Mouse (Mus musculus): Measurements from ENCODE around the gene Fmod.

Gene Fmod

DNA sequence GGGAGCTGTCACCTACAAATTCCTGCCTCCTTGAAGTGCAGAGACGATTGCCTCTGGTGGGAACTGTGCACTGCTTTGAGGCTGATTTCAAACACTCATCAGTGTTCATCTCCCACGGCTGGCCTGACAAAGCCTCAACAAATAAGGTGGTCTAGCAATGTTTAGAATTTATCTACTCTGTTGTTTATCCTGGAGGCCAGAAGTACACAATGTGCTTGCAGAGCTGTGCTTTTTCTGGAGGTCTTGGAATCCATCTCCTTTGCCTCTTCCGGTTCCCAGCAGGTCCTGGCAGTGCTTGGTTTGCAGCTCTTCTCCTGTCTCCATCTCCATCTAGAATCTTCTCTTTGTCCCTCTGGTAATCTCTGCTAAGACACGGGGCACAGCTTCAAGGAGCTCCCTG is 19.2 kb downstream of the Fmod start:
- no peak for DNase-seq (ENCODE audit: low spot score)

- no peak for DNase-seq (ENCODE audit: low spot score)
Observed at GRCm38 (mm10) chr1:134057736-134058135, 20.7 kb downstream of the Fmod start.

DNA sequence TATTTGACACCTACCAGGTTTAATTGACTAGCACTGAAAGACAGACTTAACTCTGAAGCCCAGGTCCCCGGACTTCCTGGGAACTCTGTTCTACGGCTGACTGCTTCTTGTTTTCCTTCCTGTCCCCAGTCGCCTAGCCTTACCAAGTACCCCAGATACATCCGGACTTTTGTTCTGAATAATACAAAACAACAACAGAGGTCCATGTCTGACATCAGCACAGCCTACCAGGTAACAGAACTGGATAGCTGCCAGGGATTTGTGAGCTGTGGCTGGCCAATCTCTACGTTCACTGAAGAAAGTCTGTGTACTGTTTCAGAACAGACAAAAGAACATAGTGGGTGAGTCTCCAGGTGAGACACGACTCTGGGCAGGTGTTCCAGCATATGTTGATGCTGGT is 21.8 kb downstream of the Fmod start:
- no peak for DNase-seq (ENCODE audit: low spot score)

DNA sequence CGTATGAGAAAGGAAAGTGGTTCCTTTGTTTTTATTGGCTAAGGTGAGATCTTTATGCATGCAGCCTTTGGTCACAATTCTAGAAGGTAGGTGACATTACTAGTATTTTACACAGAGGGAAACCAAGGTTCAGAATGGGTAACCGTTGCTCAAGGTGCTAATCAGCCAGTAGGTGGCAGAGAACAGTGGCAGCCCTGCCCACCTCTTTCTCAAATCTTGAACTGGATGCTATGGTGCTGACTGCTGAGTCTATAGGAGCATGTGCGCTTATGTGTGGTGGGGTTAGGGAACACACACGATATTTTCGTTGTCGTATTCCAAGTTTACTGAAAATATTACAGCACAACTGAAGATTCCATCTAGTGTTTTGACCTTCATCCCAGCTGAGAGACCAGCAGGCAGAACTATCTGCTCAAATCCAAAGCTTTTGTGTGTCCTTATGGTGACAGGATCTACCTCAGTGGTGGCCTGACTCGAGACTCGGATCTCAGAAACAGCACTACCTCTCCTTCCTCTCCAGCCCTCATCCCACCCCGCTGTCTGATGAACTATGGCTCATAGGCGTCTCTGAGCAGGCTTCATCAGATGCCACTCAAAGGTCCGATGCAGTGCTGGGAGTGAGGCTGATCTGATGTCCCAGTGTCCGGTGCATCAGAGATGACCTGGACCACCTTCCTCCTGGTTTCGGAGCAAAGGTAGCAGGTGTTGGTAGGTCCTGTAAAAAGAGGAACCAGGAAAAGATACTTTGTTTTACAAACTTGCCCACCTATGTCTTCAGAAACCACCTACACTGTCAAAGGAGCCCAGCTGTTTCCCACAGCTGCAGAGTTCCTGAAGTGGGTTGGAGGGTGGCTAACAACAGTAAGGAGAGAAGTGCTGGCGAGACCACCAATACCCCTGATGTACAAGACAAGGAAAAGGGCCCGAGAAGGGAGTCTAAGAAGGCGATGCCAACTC is 23.0 kb downstream of the Fmod start:
- no peak for DNase-seq (ENCODE audit: low spot score)

DNA sequence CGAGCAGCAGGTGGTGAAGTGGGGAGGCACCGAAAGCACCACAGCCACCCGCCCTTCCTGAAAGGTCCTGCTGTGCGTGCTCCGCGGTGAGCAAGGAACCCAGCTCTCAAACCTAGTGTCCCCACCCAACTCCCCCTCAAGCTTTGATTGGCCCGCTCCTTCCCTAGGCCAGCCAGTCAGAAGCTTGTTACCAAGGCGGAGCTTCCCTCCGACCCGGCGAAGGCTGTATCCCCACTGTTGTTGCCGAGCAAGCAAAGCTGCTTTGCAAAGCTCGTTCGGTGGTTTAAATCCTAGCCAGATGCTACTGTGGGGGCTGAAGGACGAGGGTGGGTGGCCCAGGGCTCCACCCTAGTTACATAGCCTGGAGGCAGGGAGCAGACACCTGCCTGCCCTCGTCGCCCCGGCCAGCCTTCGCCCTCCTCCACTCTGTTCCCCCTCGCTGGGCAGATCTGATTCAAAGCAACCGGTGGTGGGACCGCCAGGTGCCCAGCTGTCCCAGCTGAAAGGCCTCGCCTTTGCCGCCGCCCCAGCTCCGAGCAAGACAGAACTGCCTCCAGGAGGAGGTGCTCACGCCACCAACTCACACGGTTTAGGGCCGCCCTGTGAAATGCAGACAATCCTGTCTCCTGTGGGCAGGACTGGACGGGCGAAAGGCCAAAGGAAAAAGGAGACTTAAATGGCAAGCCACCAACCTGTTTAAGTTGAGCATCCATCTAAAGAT is 24.0 kb downstream of the Fmod start:
- DNase-seq (ENCODE audit: low spot score): peak; percentile 93

GRCm38 (mm10) chr1:134061915-134062314 is 24.9 kb downstream of the Fmod start:
- DNase-seq (ENCODE audit: low spot score): no peak

DNA sequence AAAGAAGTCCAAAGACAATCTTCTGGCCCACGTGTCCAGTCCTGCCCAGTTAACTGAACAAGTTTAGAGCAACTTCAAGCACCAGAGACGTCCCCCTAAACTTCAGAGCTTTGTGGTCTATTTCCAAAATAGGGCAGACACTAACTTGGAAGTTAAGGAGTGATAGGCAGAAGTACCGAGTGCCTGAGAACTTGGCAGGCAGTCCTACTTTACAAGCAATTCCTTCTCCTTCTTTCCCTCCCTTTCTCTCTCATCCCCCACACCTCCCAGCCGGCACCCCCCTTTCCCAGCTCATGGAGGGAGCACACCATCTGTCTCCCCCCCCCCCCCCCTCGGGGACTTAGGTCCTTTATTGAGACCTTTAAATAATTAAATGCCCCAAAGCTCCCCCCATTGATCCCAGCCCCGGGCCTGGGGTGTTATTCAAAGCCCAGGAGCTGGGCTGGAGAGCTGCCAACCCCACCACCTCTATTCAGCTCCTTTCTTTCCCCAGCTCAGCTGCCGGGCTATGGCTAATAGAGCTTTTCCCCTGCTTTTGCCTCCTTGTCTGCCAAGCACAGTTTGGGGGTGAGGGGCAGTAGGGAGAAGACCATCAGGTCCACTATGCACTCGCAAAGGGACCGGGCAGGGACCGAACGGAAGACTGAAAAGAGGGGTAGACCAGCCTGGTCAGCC is 25.5 kb downstream of the Fmod start:
- no peak for DNase-seq (ENCODE audit: low spot score)

- peak; percentile 60 for DNase-seq (ENCODE audit: low spot score)
Observed at GRCm38 (mm10) chr1:134063086-134063772, 26.2 kb downstream of the Fmod start.

GRCm38 (mm10) chr1:134063773-134064125 is 26.7 kb downstream of the Fmod start:
- DNase-seq (ENCODE audit: low spot score): no peak

DNA sequence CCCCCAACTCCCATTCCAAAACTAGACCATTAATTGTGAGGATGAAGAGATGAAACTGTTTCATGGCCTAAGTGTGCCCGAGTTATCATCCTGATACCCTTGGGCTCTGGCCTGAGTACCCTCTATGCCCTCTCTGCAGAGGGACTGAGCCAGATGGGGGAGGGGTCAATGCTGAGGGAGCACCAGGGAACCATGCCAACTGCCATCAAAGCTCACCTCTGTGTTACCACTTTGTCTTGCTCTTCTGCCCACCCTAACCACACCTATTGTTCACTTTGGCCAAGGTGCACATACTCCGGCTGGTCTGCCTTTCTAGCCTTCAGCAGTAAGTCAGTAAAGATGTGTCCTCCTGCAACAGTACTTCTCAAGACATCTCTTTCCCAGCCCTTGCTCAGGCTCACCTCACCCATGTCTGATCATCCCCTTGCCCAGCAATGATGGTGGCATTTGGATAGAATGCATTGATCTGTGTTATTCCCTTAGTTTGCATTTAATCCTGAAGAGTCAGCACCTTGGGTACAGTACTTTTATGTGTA is 27.3 kb downstream of the Fmod start:
- no peak for DNase-seq (ENCODE audit: low spot score)

DNA sequence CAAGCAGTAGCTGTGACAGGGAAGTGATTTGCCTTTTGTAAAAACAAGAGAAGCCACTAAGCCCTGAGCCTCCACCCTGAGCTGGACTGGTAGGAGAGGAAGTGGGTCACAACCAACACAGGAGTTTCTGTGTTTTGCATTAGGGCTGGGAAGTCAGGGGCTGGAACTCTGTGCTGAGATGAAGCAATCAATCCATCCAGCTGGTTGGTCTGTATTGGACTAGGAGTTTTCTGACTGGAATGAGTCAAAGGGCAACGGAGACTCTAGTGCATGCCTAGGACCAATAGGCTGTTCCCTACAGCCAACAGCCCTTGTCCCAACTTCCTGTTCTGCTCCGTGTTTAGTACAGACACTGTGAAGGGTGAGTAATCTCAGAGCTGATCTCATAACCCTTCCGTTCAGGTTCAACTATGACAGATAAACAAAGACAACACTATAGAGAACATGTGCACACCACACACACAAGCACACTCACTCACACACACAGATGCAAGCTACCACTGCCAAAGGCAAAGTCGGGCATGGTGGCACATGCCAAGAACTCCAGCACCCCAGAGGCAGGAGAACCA is 28.3 kb downstream of the Fmod start:
- DNase-seq (ENCODE audit: low spot score): peak; percentile 69

DNA sequence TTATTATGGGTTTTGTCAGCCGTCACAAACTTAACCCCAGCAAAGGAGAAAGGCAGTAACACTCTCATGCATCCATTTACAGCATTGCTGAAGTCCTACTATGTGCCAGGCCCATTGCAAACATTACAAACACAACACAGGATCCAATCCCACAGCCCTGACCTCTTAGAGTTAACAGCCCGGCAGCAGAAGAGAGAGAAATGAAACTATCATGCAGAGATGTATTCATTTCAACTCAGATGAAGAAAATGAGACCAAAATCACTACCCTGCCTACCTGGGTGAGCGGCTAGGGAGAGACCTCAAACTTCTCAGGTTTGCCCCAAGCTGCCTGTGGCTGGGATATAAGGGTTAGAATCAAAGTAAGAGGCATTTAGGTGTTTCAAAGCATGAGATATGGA is 29.5 kb downstream of the Fmod start:
- no peak for DNase-seq (ENCODE audit: low spot score)

DNA sequence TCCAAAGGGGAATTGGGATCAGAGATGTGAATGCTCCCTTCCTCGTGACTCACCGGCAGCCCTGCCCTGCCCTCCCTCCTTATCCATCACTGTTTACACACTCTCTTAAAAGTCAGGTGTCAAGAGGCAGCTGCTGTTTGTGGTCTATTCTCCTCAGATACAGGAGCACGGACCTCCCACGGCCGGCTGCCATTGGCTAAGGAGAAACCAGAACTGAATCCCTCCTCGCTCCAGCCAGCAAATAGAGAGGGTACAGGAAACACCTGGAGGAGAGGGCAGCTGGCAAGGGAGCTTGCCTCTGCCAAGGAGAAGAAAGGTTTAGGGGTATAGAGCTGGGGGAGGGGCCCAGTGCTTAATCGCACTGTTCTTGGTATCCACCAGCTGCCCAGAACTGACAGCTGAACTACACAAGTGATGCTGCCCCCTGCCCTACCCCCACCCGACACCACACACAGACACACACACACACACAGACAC is 30.1 kb downstream of the Fmod start:
- peak; percentile 78 for DNase-seq (ENCODE audit: low spot score)

GRCm38 (mm10) chr1:134070099-134070669 is 33.1 kb downstream of the Fmod start:
- peak; percentile 74 for DNase-seq (ENCODE audit: low spot score)

GRCm38 (mm10) chr1:134071411-134072018 is 34.5 kb downstream of the Fmod start:
- no peak for DNase-seq (ENCODE audit: low spot score)

DNA sequence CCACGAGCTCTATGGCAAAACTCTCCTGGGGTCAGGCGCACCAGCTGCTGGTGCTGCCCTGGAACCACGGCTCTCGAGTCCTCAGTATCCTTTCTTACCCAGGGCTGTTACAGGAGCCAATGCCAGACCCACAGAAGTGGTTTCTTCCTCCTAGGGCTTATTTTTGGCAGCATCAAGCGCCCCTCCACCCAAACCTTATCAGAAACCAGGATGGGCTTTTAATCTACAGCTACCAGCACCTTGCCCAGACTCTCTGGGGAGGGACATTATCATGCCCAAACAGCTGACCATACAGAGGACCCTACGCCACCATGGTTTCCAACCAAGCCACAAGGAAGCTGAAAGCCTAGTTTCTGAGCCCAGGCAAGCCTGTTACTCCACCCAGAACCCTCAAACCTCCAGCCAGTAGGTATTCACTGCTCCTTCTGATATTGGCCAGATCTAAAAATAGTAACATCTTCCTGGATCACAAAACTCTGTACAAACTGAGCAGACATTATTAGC is 36.1 kb downstream of the Fmod start:
- no peak for DNase-seq (ENCODE audit: low spot score)

- DNase-seq (ENCODE audit: low spot score): no peak
Observed at GRCm38 (mm10) chr1:134073658-134074057, 36.6 kb downstream of the Fmod start.

DNA sequence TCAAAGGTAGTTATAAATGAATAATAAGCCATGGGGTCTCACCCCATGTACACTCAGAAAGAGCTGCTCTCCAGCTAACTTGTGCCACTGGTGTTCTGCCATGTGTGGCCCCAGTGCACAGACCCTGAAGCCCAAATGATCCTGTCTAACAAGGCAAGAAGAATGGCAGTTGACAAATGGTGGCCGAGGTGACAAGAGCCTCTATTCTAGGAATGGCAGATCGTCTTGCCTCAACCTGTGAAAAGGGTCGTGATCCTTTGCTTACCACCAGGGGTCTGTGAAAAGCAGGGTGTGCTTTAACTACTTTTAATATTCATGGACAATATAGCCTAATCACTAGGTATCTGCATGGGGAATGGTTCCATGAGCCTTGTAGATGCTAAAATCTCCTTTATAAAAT is 37.1 kb downstream of the Fmod start:
- DNase-seq (ENCODE audit: low spot score): no peak

DNA sequence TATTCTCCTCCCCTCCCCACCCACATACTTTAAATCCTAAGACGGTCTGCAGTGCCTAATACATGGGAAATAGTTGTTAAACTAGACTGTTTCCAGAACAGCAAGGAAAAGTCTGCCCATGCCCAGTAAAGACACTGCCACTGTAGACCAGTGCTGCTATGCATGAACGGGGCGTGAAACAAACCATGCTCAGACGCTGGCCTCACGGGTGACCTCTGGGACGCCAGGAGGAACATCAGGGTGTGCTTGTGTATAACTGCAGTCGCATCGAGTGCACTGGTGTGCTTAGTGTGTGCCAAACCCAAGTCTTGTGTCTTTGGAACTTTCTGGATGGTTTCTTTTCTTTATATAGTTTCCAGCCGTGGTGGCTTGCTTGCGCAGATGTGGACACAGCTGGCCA is 37.6 kb downstream of the Fmod start:
- DNase-seq (ENCODE audit: low spot score): no peak

DNA sequence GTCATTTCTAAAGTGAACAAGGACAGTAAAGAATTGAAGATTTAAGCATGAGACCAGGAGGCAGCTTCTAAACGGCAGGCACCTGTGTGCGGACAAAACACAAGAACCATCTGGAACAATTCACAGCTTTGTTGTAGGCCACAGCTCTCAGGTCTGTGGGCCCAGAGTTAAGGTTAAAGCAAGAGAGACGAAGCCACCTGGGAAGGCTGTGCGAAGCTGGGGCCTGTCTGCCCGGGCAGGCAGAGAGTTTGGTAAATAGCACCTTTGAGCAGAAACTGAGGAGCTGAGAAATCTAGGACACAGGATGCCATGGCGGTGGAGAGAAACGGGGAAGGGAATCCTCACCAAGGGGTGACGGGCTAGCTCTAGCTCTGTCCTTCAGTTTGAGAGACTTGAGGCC is 38.5 kb downstream of the Fmod start:
- no peak for DNase-seq (ENCODE audit: low spot score)
